Mouse (Mus musculus) skeletal muscle tissue, postnatal 0 days (tissue): ENCODE results near the gene Pdzd2. TPM values are rescaled to one million over a fixed set of nuclear protein-coding genes. Genes with fewer than 3 reads are reported as not detected.

Experiments
- microRNA-seq, 2 experiments: library from miRNA; unstranded; fragments of <30 nt; microRNA quantifications; one replicate each; pipeline ENCODE4; 2016
- polyA plus RNA-seq: library from polyadenylated mRNA; unstranded; fragments of >200 nt; fragmentation: Nextera tagmentation; extraction: Ambion mirVana; gene quantifications from 2 replicates; pipeline ENCODE4 v1.2.1, GENCODE M21; 2015

Gene Pdzd2
- polyA plus RNA-seq: 12.4 TPM in 2 replicates

GRCm38 (mm10) chr15:12739277-12740247 is at the start of gene Pdzd2:
Gene Pdzd2, minus strand, starts transcription at chr15:12739924.

GRCm38 (mm10) chr15:12321788-12322621 is 417.7 kb downstream of the Pdzd2 start, which contains the start of gene 1810049J17Rik:
Gene 1810049J17Rik, minus strand, starts transcription at chr15:12321899.

DNA sequence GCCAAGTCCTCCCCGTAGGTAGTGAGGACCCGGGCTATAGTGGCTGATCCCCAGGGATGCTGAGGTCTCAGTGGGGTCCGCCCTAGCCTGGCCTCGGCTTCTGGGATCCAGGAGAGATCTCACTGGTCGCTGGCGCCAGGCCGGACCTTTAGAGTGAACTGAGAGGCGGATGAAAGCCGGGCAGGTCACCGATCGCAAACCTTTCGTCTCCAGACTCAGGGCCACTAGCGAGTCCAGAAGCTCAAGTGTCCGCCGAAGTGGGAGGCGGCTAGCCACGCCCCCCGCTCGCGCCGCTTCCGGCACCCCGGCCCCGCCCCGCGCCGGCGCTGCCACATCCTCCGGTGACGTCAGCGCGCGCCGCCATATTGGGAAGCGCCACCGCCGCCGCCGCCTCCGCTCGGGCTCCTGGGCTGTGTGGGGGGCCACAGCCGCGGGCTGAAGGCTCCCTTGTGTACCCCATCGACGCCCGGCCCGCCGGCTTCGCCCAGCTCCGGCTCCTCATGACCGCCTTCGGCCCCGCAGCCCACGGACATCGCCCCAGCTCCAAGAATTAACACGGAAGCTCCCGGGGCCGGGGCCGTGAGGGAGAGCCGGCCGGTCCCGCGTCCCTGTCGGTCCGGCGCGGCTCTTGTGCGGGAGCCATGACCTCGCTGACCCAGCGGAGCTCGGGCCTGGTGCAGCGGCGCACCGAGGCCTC is 418.5 kb downstream of the Pdzd2 start, which contains the start of gene Golph3:
Gene Golph3, plus strand, starts transcription at position 360 of the 697 bp plus-strand sequence.

Small RNA genes lying within 50 kb of the gene (microRNA-seq; reads per million reads assigned to microRNA genes)
- gene Gm24135: 0 reads per million in 2 experiments
- 0 reads per million in 2 experiments for gene Gm24302

Other genes starting within 250 kb of the Pdzd2 start
- 21.1 and 23.3 TPM in 2 replicates for gene 6030458C11Rik, start 84.7 kb upstream of the Pdzd2 start, polyA plus RNA-seq
- 17.9 and 18.2 TPM in 2 replicates for gene Drosha, start 84.9 kb upstream of the Pdzd2 start, polyA plus RNA-seq